Mouse (Mus musculus): ENCODE results near the gene Ddx43. TPM values are rescaled to one million over a fixed set of nuclear protein-coding genes. Genes with fewer than 3 reads are reported as not detected.
A peak's percentile ranks its signal among the peaks of the same experiment; 100 is the strongest.
"Not testable (repeated sequence)": the region's sequence is repeated elsewhere in the genome, so short reads cannot be mapped to it uniquely, and the experiment has no call there.

The Ddx43 gene
- 0.17 and 0.47 TPM in 2 replicates for polyA plus RNA-seq (2014; fragmentation: Nextera tagmentation; extraction: Ambion mirVana)

- peak; percentile 79 for DNase-seq (ENCODE audit: low spot score)
- H3K36me3 ChIP-seq (ENCODE audit: control insufficient read depth, insufficient read depth, low read length), result no peaks in the 10 kb centered on the region
- peak within 1 kb of the TSS; percentile 33 for H3K4me3 ChIP-seq (ENCODE audit: low read depth, low read length)
- no peaks in the 10 kb centered on the region for H3K4me1 ChIP-seq (ENCODE audit: control insufficient read depth, insufficient read depth, low read length)
- no peak within 1 kb of the TSS for H3K27ac ChIP-seq (replicated peaks; ENCODE audit: low read depth, low read length)
- H3K4me2 ChIP-seq (ENCODE audit: low read depth, severe bottlenecking), result peak within 1 kb of the TSS; percentile 51
- H3K9me3 ChIP-seq (ENCODE audit: control insufficient read depth, low read length), result no peaks in the 10 kb centered on the region
- peaks cover 37% of the 10 kb centered on the region for H3K27me3 ChIP-seq (ENCODE audit: control insufficient read depth, insufficient read depth, low read length)
- WGBS, result 4% methylated on average over 87 of the region's 93 CpGs
- ATAC-seq (ENCODE audit: insufficient number of reproducible peaks, low FRiP score, low TSS enrichment, low read depth), result peak; percentile 86
- no peak within 1 kb of the TSS; the same call in 1 of the 2 replicates for H3K9ac ChIP-seq (ENCODE audit: low read length)
Observed at GRCm38 (mm10) chr9:78395630-78396351, at the start of gene Ddx43. Gene Ddx43 (plus strand): TSS chr9:78395777.

- DNase-seq (ENCODE audit: low spot score) (no peak), ATAC-seq (ENCODE audit: insufficient number of reproducible peaks, low FRiP score, low TSS enrichment, low read depth) (no peak)
- no peak overlapping the region for H3K4me2 ChIP-seq (ENCODE audit: low read depth, severe bottlenecking)
- H3K9me3 ChIP-seq (ENCODE audit: control insufficient read depth, low read length), result no peaks in the 10 kb centered on the region
- H3K4me1 ChIP-seq (ENCODE audit: control insufficient read depth, insufficient read depth, low read length), result no peaks in the 10 kb centered on the region
- H3K27ac ChIP-seq (replicated peaks; ENCODE audit: low read depth, low read length), result no peak overlapping the region
- no peaks in the 10 kb centered on the region for H3K36me3 ChIP-seq (ENCODE audit: control insufficient read depth, insufficient read depth, low read length)
- WGBS, result 62% methylated on average over 3 of the region's 3 CpGs
- H3K27me3 ChIP-seq (ENCODE audit: control insufficient read depth, insufficient read depth, low read length), result no peaks in the 10 kb centered on the region
- H3K9ac ChIP-seq (ENCODE audit: low read length), result no peak overlapping the region
- H3K4me3 ChIP-seq (ENCODE audit: low read depth, low read length), result no peak overlapping the region
Observed at GRCm38 (mm10) chr9:78347004-78347403, 48.6 kb upstream of the Ddx43 start.

GRCm38 (mm10) chr9:78348206-78349004 lies 47.2 kb upstream of the Ddx43 start:
- not testable (repeated sequence) for DNase-seq (ENCODE audit: low spot score); H3K36me3 ChIP-seq (ENCODE audit: control insufficient read depth, insufficient read depth, low read length); H3K4me2 ChIP-seq (ENCODE audit: low read depth, severe bottlenecking); H3K4me3 ChIP-seq (ENCODE audit: low read depth, low read length); H3K9me3 ChIP-seq (ENCODE audit: control insufficient read depth, low read length); H3K4me1 ChIP-seq (ENCODE audit: control insufficient read depth, insufficient read depth, low read length); H3K27me3 ChIP-seq (ENCODE audit: control insufficient read depth, insufficient read depth, low read length); ATAC-seq (ENCODE audit: insufficient number of reproducible peaks, low FRiP score, low TSS enrichment, low read depth); H3K27ac ChIP-seq (replicated peaks; ENCODE audit: low read depth, low read length); H3K9ac ChIP-seq (ENCODE audit: low read length)
- WGBS, result 69% methylated on average over 6 of the region's 6 CpGs

- not testable (repeated sequence) for DNase-seq (ENCODE audit: low spot score); H3K4me2 ChIP-seq (ENCODE audit: low read depth, severe bottlenecking); H3K4me3 ChIP-seq (ENCODE audit: low read depth, low read length); H3K9me3 ChIP-seq (ENCODE audit: control insufficient read depth, low read length); ATAC-seq (ENCODE audit: insufficient number of reproducible peaks, low FRiP score, low TSS enrichment, low read depth); H3K4me1 ChIP-seq (ENCODE audit: control insufficient read depth, insufficient read depth, low read length); H3K9ac ChIP-seq (ENCODE audit: low read length); H3K27ac ChIP-seq (replicated peaks; ENCODE audit: low read depth, low read length); H3K27me3 ChIP-seq (ENCODE audit: control insufficient read depth, insufficient read depth, low read length); H3K36me3 ChIP-seq (ENCODE audit: control insufficient read depth, insufficient read depth, low read length)
- WGBS, result 83% methylated on average over 3 of the region's 3 CpGs
Observed at GRCm38 (mm10) chr9:78349141-78349540, 46.4 kb upstream of the Ddx43 start.

GRCm38 (mm10) chr9:78350007-78350406 lies 45.6 kb upstream of the Ddx43 start:
- not testable (repeated sequence) for H3K36me3 ChIP-seq (ENCODE audit: control insufficient read depth, insufficient read depth, low read length); H3K27me3 ChIP-seq (ENCODE audit: control insufficient read depth, insufficient read depth, low read length); DNase-seq (ENCODE audit: low spot score); H3K9ac ChIP-seq (ENCODE audit: low read length); H3K4me3 ChIP-seq (ENCODE audit: low read depth, low read length); ATAC-seq (ENCODE audit: insufficient number of reproducible peaks, low FRiP score, low TSS enrichment, low read depth); H3K4me2 ChIP-seq (ENCODE audit: low read depth, severe bottlenecking); H3K4me1 ChIP-seq (ENCODE audit: control insufficient read depth, insufficient read depth, low read length); H3K9me3 ChIP-seq (ENCODE audit: control insufficient read depth, low read length); H3K27ac ChIP-seq (replicated peaks; ENCODE audit: low read depth, low read length)

GRCm38 (mm10) chr9:78351504-78352220 lies 43.9 kb upstream of the Ddx43 start:
- Histone ChIP-seq H3K9me3 (ENCODE audit: control insufficient read depth, low read length) (no peaks in the 10 kb centered on the region), H3K36me3 (ENCODE audit: control insufficient read depth, insufficient read depth, low read length) (no peaks in the 10 kb centered on the region), H3K4me1 (ENCODE audit: control insufficient read depth, insufficient read depth, low read length) (no peaks in the 10 kb centered on the region), H3K4me2 (ENCODE audit: low read depth, severe bottlenecking) (no peak overlapping the region), H3K4me3 (ENCODE audit: low read depth, low read length) (no peak overlapping the region), H3K27me3 (ENCODE audit: control insufficient read depth, insufficient read depth, low read length) (no peaks in the 10 kb centered on the region), H3K9ac (ENCODE audit: low read length) (no peak overlapping the region), H3K27ac (replicated peaks; ENCODE audit: low read depth, low read length) (no peak overlapping the region)
- no peak for DNase-seq (ENCODE audit: low spot score)
- no peak for ATAC-seq (ENCODE audit: insufficient number of reproducible peaks, low FRiP score, low TSS enrichment, low read depth)
- 84% methylated on average over 6 of the region's 6 CpGs for WGBS

GRCm38 (mm10) chr9:78354665-78355578 lies 40.7 kb upstream of the Ddx43 start:
- no peak for DNase-seq (ENCODE audit: low spot score)
- 79% methylated on average over 11 of the region's 11 CpGs for WGBS
- H3K4me3 ChIP-seq (ENCODE audit: low read depth, low read length), result no peak overlapping the region
- no peaks in the 10 kb centered on the region for H3K27me3 ChIP-seq (ENCODE audit: control insufficient read depth, insufficient read depth, low read length)
- no peaks in the 10 kb centered on the region for H3K9me3 ChIP-seq (ENCODE audit: control insufficient read depth, low read length)
- no peaks in the 10 kb centered on the region for H3K36me3 ChIP-seq (ENCODE audit: control insufficient read depth, insufficient read depth, low read length)
- ATAC-seq (ENCODE audit: insufficient number of reproducible peaks, low FRiP score, low TSS enrichment, low read depth), result no peak
- no peak overlapping the region for H3K9ac ChIP-seq (ENCODE audit: low read length)
- H3K4me1 ChIP-seq (ENCODE audit: control insufficient read depth, insufficient read depth, low read length), result no peaks in the 10 kb centered on the region
- H3K27ac ChIP-seq (replicated peaks; ENCODE audit: low read depth, low read length), result no peak overlapping the region
- H3K4me2 ChIP-seq (ENCODE audit: low read depth, severe bottlenecking), result no peak overlapping the region

All from limb, embryonic 11.5 days (tissue).